Mouse (Mus musculus) midbrain, embryonic 13.5 days (tissue): ENCODE results near the gene Prpf38a. TPM values are rescaled to one million over a fixed set of nuclear protein-coding genes. Genes with fewer than 3 reads are reported as not detected.

Experiments
- ATAC-seq: fragments of 200-750 bp; cut with Nextera tagmentation; 2 replicates; pipeline ENCODE4 v1.8.0; 2017; ENCODE audit warnings: mild to moderate bottlenecking, moderate TSS enrichment, moderate library complexity
- H3K27ac ChIP-seq: fragments of 300-500 bp; sonication (generic); 2 replicates; pipeline ENCODE4 v1.5.1; 2015; ENCODE audit warnings: inconsistent platforms, mild to moderate bottlenecking, moderate library complexity
- H3K27me3 ChIP-seq: fragments of 300-500 bp; sonication (generic); 2 replicates; pipeline ENCODE4 v1.6.1; 2015; ENCODE audit warnings: mild to moderate bottlenecking, inconsistent platforms
- H3K36me3 ChIP-seq: fragments of 300-500 bp; sonication (generic); 2 replicates; pipeline ENCODE4 v1.6.1; 2015; ENCODE audit warnings: mild to moderate bottlenecking, inconsistent platforms
- H3K4me1 ChIP-seq: fragments of 300-500 bp; sonication (generic); replicated peaks from 2 replicates; pipeline ENCODE4 v1.6.1; 2015; ENCODE audit warnings: inconsistent platforms
- H3K4me2 ChIP-seq: fragments of 300-500 bp; sonication (generic); replicated peaks from 2 replicates; pipeline ENCODE4 v1.6.1; 2015; ENCODE audit warnings: moderate library complexity, mild to moderate bottlenecking, inconsistent platforms
- H3K4me3 ChIP-seq: fragments of 300-500 bp; sonication (generic); replicated peaks from 2 replicates; pipeline ENCODE4 v1.5.1; 2015; ENCODE audit warnings: mild to moderate bottlenecking, inconsistent platforms
- H3K9ac ChIP-seq: fragments of 300-500 bp; sonication (generic); replicated peaks from 2 replicates; pipeline ENCODE4 v1.6.1; 2015; ENCODE audit warnings: mild to moderate bottlenecking, inconsistent platforms
- H3K9me3 ChIP-seq: fragments of 300-500 bp; sonication (generic); 2 replicates; pipeline ENCODE4 v1.6.1; 2016; ENCODE audit warnings: mild to moderate bottlenecking, inconsistent platforms
- WGBS: fragments of 180-500 bp; shearing (Covaris S2); methylation state at CpG from one replicate; pipeline ENCODE4 v1.1.7; 2015; 5-methylcytosine and 5-hydroxymethylcytosine counted together
- polyA plus RNA-seq: library from polyadenylated mRNA; unstranded; fragments of >200 nt; fragmentation: Nextera tagmentation; extraction: Ambion mirVana; gene quantifications from 2 replicates; pipeline ENCODE4 v1.2.1, GENCODE M21; 2015

The Prpf38a gene
- polyA plus RNA-seq, 1 experiment from 2014 or later: 93.4 TPM

GRCm38 (mm10) chr4:108593376-108593775 is 14.2 kb upstream of the Prpf38a start:
- H3K27ac ChIP-seq: no peak overlapping the region
- H3K9me3 ChIP-seq: no peaks in the 10 kb centered on the region
- no peak overlapping the region for H3K4me2 ChIP-seq
- no peaks in the 10 kb centered on the region for H3K4me1 ChIP-seq
- H3K4me3 ChIP-seq: no peak overlapping the region
- H3K36me3 ChIP-seq: no peaks in the 10 kb centered on the region
- no peaks in the 10 kb centered on the region for H3K27me3 ChIP-seq
- WGBS: 96% methylated on average over 2 of the region's 2 CpGs
- H3K9ac ChIP-seq: no peak overlapping the region
- ATAC-seq: no peak

- peaks cover 28% of the 10 kb centered on the region for H3K4me1 ChIP-seq
- no peaks in the 10 kb centered on the region for H3K27me3 ChIP-seq
- 2% methylated on average over 16 of the region's 16 CpGs for WGBS
- H3K27ac ChIP-seq: no peak overlapping the region
- H3K9ac ChIP-seq: peak overlapping the region; percentile 50
- H3K4me2 ChIP-seq: peak overlapping the region; percentile 74
- peaks cover 10% of the 10 kb centered on the region for H3K36me3 ChIP-seq
- peak overlapping the region; percentile 89 for H3K4me3 ChIP-seq
- H3K9me3 ChIP-seq: no peaks in the 10 kb centered on the region
- no peak for ATAC-seq
Observed at GRCm38 (mm10) chr4:108579743-108580411, 741 bp upstream of the Prpf38a start.

- WGBS: 97% methylated on average over 3 of the region's 3 CpGs
Observed at GRCm38 (mm10) chr4:108572644-108573043, 6.5 kb downstream of the Prpf38a start.

GRCm38 (mm10) chr4:108565026-108565425 is 14.1 kb downstream of the Prpf38a start:
- no peak overlapping the region for H3K4me3 ChIP-seq
- 84% methylated on average over 1 of the region's 1 CpGs for WGBS

More at GRCm38 (mm10) chr4:108572644-108573043, 6.5 kb downstream of the Prpf38a start:
- Histone ChIP-seq H3K4me3 (no peak overlapping the region), H3K9ac (no peak overlapping the region), H3K27ac (no peak overlapping the region), H3K4me1 (peaks cover 8% of the 10 kb centered on the region), H3K9me3 (no peaks in the 10 kb centered on the region), H3K4me2 (no peak overlapping the region), H3K36me3 (peaks cover 57% of the 10 kb centered on the region), H3K27me3 (no peaks in the 10 kb centered on the region)
- no peak for ATAC-seq

GRCm38 (mm10) chr4:108539701-108540100 is 39.4 kb downstream of the Prpf38a start:
- no peaks in the 10 kb centered on the region for H3K4me1 ChIP-seq
- ATAC-seq: no peak
- H3K27ac ChIP-seq: no peak overlapping the region
- no peak overlapping the region for H3K9ac ChIP-seq
- no peak overlapping the region for H3K4me3 ChIP-seq
- H3K27me3 ChIP-seq: no peaks in the 10 kb centered on the region
- WGBS: 90% methylated on average over 2 of the region's 2 CpGs
- no peaks in the 10 kb centered on the region for H3K9me3 ChIP-seq
- H3K4me2 ChIP-seq: no peak overlapping the region
- peaks cover 18% of the 10 kb centered on the region for H3K36me3 ChIP-seq

More at GRCm38 (mm10) chr4:108565026-108565425, 14.1 kb downstream of the Prpf38a start:
- Histone ChIP-seq H3K4me2 (no peak overlapping the region), H3K27me3 (no peaks in the 10 kb centered on the region), H3K4me1 (no peaks in the 10 kb centered on the region), H3K9ac (no peak overlapping the region), H3K36me3 (peaks cover 77% of the 10 kb centered on the region), H3K9me3 (no peaks in the 10 kb centered on the region), H3K27ac (no peak overlapping the region)
- ATAC-seq: no peak

Other genes with a start within 250 kb of the Prpf38a start
- 4.5 and 5.9 TPM in 2 replicates for gene Shisal2a, start 196.0 kb downstream of the Prpf38a start, polyA plus RNA-seq
- gene Gpx7, start 172.4 kb downstream of the Prpf38a start, polyA plus RNA-seq: 24.7 and 26.2 TPM in 2 replicates
- gene Tut4, start 119.9 kb downstream of the Prpf38a start, polyA plus RNA-seq: 92.4 and 97.6 TPM in 2 replicates
- gene Orc1, start 87 bp upstream of the Prpf38a start, polyA plus RNA-seq: 3.5 and 4.1 TPM in 2 replicates
- gene Cc2d1b, start 40.6 kb upstream of the Prpf38a start, polyA plus RNA-seq: 19.7 and 20.5 TPM in 2 replicates
- gene 3110021N24Rik, start 140.3 kb upstream of the Prpf38a start, polyA plus RNA-seq: 1.2 and 1.7 TPM in 2 replicates
- gene Zfyve9, start 201.5 kb upstream of the Prpf38a start, polyA plus RNA-seq: 5.6 and 6.1 TPM in 2 replicates